Mouse (Mus musculus) yolk sac, embryonic 10.5 days (tissue): ENCODE data around the gene Pllp.

Experiments
- DNase-seq: peaks from one replicate; pipeline ENCODE4 v3.0.0-alpha.2; 2017; ENCODE audit warnings: low spot score

Pllp gene

DNA sequence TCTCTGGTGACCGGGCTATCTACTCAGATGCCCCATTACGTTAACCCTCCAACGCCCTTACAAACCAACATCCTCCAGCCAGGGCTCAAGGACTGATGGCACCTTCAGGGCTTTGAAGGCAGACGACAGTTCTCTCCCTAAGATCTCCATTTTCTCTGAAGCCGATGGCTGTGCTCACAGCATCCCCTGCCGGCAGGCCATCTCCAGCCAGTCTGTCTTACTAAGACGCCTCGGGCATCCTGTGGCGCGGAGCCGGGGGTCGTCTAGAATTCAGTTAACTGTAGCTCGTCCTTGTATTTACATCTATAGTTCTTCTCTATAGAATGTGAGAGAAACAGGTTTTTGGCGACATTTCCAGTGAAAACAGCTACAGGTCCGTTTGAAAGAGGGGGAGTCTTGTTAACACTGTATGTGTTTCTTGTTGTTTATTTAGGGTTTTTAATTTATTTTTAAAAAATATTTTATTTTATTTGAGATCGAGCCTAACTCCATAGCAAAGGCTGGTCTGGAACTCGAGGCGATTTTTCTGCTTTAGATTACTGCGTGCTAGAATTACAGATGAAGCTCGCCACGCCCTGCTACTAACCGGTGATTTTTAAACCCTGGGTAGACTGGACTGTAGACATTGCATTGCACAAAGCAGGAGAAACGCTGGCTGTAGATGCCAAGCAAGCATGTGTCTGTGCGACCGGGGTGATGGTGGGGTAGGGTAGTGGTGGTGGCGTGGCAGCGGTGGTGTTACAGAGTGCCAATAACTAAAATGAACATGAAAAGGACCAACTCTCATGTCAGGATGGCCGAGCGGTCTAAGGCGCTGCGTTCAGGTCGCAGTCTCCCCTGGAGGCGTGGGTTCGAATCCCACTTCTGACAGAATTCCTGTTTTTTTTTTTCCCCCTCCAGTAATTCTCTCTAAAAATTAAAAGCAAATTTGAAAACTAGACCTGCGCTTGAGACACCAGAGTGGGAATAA is 7.1 kb upstream of the Pllp start:
- peak; percentile 89 for DNase-seq

DNA sequence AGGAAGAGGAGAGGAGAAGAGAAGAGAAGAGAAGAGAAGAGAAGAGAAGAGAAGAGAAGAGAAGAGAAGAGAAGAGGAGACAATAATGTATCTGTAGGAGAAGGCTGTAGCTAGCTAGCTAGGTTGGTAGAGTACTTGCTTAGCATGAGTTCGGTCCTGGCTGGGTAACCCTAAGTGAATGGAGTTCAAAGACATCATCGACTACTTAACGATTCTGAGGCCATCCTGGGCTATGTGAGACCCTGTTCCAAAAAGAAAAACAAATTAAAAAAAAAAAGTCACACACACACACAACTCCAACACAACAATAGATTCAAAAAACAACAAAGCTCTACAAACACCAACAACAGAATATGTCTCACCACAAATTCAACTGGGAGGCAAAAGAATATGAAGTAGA is 6.1 kb upstream of the Pllp start:
- DNase-seq, result no peak

DNA sequence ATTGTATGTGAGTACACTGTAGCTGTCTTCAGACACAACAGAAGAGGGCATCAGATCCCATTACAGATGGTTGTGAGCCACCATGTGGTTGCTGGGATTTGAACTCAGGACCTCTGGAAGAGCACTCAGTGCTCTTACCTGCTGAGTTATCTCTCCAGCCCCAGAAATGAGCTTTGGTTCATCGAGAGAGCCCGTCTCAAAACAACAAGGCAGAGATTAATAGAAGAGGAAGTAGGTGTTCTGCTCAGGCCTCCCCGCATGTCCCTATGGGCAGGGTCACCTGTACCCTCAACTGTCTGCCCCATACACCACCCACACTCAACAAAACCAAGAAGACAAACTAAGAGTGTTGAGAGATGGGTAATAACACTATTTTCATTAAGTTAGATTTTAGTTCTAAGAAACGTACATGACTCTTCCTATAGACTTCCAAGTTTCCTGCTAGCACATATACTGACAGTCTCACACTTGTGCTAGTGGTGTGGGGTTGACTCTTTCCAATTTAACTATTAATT is 4.4 kb upstream of the Pllp start:
- no peak for DNase-seq

DNA sequence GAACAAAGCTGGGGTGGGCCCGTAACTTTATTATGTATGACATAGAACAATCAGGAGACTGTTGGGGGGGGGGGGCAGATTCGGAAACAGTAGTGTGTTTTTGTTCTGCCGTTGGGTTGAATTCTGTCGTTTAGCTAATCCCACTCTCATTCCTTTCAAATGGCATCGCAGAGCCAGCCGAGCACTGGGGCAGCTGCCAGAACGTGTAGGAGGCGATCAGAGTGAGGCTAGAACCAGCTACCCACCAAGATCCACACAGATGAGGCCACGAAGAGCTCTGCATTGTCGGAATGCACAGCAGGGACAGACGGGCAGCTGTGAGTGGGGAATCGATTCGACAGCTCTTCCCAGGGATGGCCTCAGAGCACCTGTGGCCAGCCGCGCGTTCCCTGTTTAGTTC is 3.3 kb upstream of the Pllp start:
- DNase-seq, result no peak

DNA sequence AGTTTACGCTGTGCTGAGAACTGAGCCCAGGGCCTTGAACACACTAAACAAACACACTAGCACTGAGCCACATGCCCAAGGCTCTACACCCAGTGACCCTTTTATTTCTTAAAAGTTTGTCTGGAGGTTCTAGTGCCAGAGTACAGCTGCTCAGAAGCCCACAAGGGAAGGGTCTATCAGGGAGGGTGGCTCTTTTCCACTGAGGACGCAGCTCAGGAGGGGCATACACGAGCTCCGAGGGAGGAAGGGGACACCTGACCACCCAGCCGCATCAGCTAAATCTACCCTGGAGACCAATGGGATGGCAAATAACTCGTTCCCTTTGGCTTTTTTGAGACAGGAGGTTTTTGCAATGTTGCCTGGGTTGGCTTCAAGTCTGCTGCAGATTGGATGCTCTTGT is 1.9 kb upstream of the Pllp start:
- DNase-seq, result no peak

DNA sequence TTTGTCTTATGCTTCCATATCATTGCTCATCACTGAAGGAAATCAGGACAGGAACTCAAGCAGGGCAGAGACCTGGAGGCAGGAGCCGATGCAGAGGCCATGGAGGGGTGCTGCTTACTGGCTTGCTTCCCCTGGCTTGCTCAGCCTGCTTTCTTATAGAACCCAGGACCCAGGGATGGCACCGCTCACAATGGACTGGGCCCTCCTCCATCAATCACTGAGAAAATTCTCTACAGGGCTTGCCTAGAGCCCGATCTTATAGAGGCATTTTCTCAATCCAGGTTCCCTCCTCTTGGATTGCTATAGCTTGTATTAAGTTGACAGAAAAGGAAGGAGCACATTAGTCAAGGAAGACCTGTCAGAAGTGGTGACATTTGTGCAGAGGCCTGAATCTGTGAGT is 488 bp upstream of the Pllp start:
- DNase-seq, result no peak

DNA sequence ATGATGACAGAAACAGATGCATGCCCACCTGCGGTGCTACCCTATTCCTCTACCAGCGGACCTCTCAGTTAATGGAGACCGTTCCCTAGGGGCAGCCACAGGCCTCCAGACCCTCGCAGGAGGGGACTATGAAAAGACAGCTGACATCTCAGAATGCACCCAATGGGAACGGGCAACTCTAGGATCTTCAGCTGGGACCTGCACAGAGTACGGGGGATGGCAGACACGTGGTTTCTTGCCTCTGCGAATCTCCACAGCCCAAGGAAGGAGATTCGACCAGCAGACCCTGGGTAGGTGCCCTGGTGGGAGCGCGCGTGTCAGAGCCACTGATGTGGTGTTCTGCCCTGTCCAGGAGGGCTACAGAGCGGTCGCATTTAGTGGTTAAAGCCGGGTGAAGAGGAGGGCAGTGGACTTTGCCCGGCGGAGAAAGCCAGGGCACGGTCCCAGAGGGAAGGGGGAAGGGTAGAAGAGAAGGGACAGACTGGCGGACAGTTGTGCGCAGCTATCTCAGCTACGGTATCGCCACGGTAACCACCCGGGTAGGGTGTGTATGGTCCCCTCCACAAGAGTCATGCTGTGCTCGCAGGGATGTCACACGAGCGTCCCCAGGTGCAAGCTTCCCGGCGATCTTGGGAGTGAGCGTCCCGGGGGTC is 611 bp downstream of the Pllp start:
- DNase-seq, result no peak

DNA sequence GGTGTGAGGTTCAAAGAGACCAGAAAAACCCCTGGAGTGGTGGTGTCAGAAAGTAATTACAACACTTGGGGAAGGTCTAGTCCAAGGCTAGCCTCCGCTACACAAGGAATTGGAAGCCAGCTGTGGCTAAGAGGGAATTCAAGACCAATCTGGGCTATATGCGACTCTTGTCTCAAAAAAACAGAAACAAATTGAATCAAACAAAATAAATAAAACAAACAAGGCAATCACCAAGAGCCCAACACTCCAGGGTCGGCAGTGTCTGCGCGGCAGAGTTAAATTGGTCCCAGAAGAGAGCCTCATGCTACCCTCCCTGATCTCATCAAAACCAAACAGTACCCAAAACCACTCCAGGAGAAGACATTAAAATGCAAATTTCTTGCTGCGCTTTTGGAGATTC is 1.4 kb downstream of the Pllp start:
- no peak for DNase-seq

DNA sequence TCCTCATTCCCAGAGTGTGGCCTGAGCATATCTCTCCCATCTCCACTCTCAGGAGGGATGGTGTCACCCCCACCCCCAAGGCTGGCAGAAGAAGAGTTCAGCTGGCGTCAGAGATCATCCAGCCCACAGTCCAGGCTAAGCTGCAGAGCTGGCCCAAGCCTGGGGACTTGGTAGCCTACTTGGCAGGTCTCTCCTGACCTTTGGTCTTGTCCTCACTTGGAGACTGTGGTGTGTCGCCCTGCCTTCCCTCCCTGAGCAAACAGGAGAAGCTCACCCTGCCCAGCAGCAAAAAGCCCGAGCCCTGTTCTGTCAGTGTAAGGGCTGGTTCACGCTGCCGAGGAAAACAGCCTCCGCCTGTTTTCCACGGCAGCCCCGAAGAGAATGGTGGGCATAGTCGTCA is 10.1 kb downstream of the Pllp start:
- DNase-seq, result peak; percentile 75

DNA sequence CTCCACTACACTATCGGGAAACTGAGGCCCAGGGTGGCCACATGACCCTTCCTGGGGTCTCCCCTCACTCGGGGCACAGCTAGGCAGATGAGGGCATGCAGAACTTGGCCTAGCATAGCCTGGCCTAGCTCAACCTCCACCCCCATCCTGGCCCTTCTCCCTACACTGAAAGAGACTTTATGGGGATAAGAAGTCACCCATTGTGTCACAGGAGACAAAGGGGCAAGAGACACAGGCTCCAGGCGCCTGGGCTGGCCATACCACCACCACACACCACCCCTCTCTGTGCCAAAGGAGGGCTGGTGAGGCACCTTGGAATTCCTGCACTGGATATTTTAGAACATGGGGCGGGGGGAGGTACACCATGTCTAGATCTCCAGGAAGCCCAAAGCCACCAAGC is 11.8 kb downstream of the Pllp start:
- no peak for DNase-seq

DNA sequence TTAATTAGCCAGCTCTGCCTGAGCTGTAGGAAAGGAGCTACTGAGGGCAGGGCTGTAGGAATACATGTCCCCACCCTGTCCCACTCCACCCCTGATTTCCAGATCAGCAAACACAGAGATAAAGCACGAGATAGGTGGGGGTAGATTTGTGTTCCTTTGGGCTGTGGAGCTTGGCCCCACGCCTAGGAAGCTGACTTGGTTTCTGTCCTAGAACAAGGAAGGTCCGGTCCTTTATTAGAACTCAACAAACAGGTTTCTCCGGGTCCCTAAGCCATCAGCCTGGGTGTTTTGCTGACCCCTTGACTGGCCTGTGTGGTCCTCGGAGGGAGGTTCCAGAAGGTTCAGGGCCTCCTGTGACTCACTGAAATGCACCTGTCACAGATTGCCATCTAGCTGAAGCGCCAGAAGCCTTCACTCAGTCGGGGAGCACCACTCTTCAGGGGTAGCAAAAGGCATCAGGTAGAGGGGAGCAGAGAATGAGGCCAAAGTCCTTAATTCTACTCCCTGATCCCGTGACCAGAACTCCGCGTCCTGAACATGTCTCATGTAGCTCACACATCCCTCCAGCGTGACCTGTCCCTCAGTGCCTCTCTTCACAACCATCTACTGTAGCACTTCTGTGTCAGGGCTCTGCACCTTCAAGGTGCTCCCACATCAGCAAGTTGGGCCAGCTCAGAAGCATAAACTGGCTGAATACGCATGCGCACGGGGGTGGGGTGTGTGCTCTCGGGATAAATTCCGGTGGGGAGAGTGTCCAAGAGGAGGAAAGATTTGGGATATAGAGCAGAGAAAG is 13.2 kb downstream of the Pllp start:
- DNase-seq, result no peak

DNA sequence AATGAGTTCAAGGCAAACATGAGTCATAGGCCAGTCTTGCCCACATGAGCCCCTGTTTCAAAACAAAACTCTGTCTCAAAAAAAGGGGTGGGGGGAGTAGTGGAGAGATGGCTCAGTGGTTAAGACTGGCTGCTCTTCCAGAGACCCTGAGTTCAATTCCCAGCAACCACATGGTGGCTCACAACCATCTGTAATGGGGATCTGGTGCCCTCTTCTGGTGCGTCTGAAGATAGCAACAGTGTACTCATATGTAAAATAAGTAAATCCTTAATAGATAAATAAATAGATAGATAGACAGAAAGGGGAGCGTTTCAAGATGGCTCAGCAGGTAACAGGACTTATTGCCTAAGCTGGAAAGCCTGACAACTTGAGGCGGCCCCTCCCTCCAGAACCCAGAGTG is 15.7 kb downstream of the Pllp start:
- no peak for DNase-seq

DNA sequence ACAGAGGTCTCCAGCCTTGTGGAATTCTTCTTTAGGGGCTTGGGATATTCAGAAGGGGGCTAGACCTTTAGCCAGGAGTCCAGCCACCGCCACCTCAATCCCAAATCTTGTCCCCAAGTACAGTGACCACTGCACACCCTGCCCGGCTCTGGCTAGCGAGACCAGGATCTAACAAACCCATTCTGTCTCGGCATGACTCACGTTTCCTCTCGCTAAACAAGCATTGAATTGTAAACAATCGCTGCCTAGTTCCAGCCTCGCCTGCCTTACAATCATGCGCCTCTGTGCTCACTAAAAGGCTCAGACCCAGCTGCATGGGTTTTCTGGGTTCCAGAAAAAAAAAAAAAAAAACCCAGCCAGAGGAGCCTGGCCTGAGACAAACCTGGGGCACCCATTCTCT is 17.5 kb downstream of the Pllp start:
- DNase-seq, result peak; percentile 38

DNA sequence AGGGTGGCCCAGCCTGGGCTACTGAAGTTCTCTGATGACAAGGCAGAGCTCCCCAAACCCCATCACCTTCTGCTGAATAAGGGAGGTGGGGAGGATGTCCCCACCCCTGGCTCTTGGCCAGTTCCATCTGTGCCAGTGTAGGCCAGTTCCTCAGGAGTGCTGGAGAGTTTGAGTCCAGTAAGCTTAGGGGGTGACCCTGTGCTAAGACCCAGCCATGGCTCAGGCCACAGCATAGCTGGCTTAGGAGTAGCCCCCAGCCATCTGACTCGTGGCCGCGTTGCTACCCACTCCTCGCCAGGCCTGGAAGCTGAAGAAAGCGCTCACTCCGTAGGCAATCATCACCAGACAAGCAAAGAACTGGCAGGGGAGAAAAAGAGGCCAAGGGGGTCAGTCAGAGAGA is 20.2 kb downstream of the Pllp start:
- no peak for DNase-seq

DNA sequence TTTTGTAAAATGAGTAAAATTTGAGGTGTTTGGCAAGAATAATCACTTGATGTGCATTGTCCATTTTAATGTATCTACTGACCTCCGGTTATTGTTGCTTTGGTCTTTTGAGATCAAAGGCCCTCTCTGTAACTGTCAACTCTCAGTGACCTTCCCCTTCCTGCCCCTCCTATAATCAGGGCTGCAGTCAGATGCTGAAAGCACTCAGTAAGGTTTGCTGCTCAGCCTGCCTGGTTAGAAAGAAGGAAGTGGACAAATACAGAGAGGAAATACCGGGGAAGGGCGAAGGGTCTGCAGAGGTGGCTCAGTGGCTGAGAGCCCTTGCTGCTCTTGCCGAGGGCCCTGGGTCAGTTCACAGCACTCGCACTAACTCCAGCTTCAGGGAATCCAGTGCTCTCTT is 21.7 kb downstream of the Pllp start:
- no peak for DNase-seq

DNA sequence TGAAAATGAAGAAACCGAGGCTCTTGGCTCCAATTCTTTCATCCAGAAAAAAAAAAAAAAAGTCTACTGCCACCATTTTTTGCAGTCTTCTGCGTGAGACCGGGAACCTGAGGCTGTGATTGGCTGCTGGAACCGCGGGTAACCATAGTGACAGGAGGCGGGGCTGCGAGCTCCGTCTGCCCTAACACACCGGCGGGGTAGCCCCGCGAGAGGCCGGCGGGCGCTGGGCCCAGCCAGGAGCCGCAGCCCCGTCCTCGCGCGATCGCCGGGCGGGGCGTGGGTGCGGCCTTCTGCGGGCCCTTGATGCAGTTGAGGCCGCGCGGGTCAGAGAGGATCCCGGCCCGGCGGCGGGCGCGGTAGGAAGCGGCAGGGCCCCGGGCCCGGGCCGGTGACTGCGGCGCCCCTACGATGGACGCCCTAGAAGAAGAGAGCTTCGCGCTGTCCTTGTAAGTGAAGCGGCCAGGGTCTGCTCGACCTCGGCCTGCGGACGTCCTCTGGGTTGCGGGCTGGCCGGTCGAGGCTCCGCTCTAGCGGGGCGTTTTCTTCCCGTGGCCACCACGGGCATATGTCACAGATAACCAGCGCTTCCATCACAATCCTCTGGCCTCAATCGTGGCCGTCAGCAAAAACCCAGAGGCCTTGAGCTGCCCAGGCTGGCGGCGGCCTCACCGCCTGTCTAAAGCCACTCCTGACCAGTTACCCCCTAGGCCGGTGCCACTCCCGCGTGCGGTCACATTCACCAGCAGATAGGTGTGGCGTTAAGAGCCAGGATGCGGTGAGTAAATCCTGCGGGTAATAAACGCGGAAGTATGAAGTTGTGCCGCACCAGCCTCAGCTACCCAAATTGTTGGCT is 29.4 kb downstream of the Pllp start, which contains the start of gene Arl2bp:
Arl2bp (plus strand) TSS at position 145 of the 853 bp plus-strand sequence.
- peak; percentile 92 for DNase-seq

DNA sequence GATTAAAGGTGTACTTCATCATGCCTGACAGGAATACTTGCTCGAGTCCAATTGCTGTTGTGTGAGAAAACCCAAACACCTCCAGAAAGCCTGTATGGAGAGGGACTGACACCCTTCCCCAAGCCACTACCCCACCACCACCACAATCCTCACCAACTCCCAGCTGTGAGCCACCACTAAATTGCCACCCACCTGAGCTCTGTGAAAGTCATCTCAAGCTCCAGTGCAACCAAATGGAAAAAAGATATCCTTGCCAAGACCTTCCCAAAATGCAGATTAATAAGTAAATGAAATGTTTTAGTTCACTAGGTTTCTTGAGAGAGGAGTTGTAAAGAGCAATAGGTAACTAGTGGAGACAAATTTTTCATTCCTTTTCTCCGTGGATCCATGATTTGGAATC is 31.4 kb downstream of the Pllp start:
- no peak for DNase-seq

DNA sequence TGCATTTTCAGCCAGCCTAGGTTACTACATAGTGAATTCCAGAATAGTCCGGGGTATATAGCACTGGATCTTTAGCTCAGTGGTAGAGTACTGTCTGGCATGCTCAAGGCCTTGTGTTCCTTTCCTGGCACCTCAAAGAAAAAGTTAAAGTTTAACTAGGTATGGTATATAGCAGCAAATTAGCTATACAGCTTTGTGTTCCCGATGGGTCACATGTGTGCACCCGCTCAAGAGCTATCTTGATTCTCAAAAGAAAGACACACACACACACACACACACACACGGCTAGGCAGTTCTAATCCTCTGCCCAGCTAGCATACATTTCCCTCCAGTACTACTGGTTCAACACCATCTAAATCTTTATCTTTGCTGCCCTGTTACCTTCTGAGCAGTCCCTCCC is 35.7 kb downstream of the Pllp start:
- no peak for DNase-seq

DNA sequence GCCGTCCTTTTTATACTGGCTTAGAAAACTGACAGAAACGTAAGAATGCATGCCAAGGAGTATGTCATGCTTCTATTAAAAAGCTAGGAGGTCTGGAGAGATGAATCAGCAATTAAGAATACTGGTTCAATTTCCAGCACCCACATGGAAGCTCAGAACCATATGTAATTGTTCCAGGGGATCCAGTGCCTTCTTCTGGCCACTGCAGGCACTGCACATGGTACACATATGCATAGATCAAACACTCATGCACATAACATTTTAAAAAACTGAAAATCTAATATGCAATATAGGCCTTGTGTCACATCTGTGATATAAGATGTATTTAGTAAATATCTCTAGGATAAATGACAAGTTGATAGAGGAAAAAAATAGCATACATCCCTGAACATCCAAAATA is 38.0 kb downstream of the Pllp start:
- DNase-seq, result no peak

DNA sequence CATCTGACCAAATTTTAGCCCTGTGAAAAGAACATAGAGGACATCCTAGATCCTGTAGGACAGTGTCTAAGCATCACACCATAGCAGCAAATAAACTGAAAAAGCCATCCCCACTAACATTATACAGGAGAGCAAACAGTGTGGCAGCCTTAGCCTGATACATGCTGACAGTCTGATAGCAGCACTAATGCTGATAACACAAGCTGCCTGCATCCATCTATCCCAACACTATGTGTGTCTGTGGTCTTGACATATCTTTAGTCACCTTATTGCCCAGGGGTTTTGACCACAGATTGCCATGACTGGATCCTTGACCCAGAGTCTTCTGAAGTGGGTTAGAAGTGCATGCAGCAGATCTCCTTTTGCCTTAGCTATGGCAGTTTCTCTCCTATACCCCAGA is 41.1 kb downstream of the Pllp start:
- DNase-seq, result no peak

DNA sequence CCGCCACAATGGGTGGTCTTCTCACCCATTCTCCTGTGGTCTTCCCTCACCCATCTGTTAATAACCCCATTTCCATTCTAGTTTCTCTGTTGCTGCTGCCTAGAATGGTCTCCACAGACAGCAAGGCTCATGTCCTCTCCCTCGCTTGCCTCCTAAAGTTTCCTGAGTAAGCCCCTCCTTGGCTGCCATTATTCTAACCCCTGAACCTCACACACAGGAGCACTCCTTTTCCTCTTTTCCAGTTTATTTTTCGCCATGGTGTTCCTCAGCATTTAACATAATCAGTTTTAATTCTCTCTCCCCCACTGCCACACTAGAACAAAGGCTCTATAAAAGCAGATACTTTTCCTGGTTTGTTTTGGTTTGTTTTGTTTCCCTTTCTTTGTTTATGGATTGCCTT is 43.1 kb downstream of the Pllp start:
- no peak for DNase-seq

DNA sequence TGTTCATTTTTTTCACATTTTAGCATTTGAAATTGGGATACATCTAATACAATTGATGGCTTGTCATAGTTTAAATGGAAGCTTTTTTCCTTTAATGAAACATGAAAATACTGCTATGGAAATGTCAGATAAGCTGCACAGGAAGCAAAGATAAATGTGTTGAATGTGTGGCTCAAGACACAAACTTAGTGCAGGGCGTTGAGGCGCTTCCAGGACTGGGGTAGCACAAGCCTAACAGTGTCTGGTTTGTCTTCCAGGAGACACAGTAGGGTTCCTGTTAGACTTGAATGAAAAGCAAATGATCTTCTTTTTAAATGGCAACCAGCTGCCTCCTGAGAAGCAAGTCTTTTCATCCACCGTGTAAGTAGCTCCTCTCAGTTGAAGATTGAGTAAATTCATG is 46.6 kb downstream of the Pllp start:
- no peak for DNase-seq
